Mouse (Mus musculus): ENCODE results near the gene Map3k1. TPM values are rescaled to one million over a fixed set of nuclear protein-coding genes. Genes with fewer than 3 reads are reported as not detected.

Map3k1 gene
- total and polyA plus RNA-seq, 2 experiments from 2014 or later = 9.7 TPM

GRCm38 (mm10) chr13:111802271-111802665 is 6.5 kb downstream of the Map3k1 start:
- H3K9me3 ChIP-seq (replicated peaks; ENCODE audit: control insufficient read depth, low read length) = no peaks in the 10 kb centered on the region
- no peaks in the 10 kb centered on the region for H3K36me3 ChIP-seq (replicated peaks; ENCODE audit: control insufficient read depth, insufficient read depth, low read length)
- H3K27ac ChIP-seq (ENCODE audit: low read depth) = no peak overlapping the region
- H3K27me3 ChIP-seq (ENCODE audit: control insufficient read depth, insufficient read depth, low read length) = no peaks in the 10 kb centered on the region
- 75% methylated on average over 2 of the region's 2 CpGs for WGBS
- ATAC-seq (ENCODE audit: insufficient read depth, low read depth) (no peak), DNase-seq (ENCODE audit: low spot score) (no peak)
- peaks cover 61% of the 10 kb centered on the region for H3K4me1 ChIP-seq (ENCODE audit: control insufficient read depth, insufficient read depth)
- TF ChIP-seq CTCF (IDR thresholded peaks at IDR 0.05; ENCODE audit: low read depth) = no peak
- no peak overlapping the region for H3K9ac ChIP-seq (replicated peaks; ENCODE audit: low read depth, low read length)
- no peak overlapping the region for H3K4me3 ChIP-seq (ENCODE audit: low read depth, low read length)
- H3K4me2 ChIP-seq (ENCODE audit: low read depth, low read length) = no peak overlapping the region

GRCm38 (mm10) chr13:111801662-111802270 is 7.0 kb downstream of the Map3k1 start:
- WGBS = 76% methylated on average over 10 of the region's 10 CpGs
- Histone ChIP-seq H3K27me3 (ENCODE audit: control insufficient read depth, insufficient read depth, low read length) (no peaks in the 10 kb centered on the region), H3K9me3 (replicated peaks; ENCODE audit: control insufficient read depth, low read length) (no peaks in the 10 kb centered on the region), H3K4me2 (ENCODE audit: low read depth, low read length) (no peak overlapping the region), H3K4me1 (ENCODE audit: control insufficient read depth, insufficient read depth) (peaks cover 66% of the 10 kb centered on the region), H3K9ac (replicated peaks; ENCODE audit: low read depth, low read length) (no peak overlapping the region), H3K27ac (ENCODE audit: low read depth) (no peak overlapping the region), H3K4me3 (ENCODE audit: low read depth, low read length) (no peak overlapping the region), H3K36me3 (replicated peaks; ENCODE audit: control insufficient read depth, insufficient read depth, low read length) (no peaks in the 10 kb centered on the region)
- DNase-seq (ENCODE audit: low spot score) (no peak), ATAC-seq (ENCODE audit: insufficient read depth, low read depth) (no peak)
- TF ChIP-seq CTCF (IDR thresholded peaks at IDR 0.05; ENCODE audit: low read depth) (peak; percentile 32), EP300 (IDR thresholded peaks at IDR 0.05; ENCODE audit: low read depth) (no peak)

- WGBS = 57% methylated on average over 4 of the region's 4 CpGs
- no peak for DNase-seq (ENCODE audit: low spot score)
- Histone ChIP-seq H3K4me1 (ENCODE audit: control insufficient read depth, insufficient read depth) (peaks cover 74% of the 10 kb centered on the region), H3K27ac (ENCODE audit: low read depth) (no peak overlapping the region), H3K9ac (replicated peaks; ENCODE audit: low read depth, low read length) (no peak overlapping the region), H3K27me3 (ENCODE audit: control insufficient read depth, insufficient read depth, low read length) (no peaks in the 10 kb centered on the region), H3K36me3 (replicated peaks; ENCODE audit: control insufficient read depth, insufficient read depth, low read length) (no peaks in the 10 kb centered on the region), H3K9me3 (replicated peaks; ENCODE audit: control insufficient read depth, low read length) (no peaks in the 10 kb centered on the region), H3K4me2 (ENCODE audit: low read depth, low read length) (no peak overlapping the region), H3K4me3 (ENCODE audit: low read depth, low read length) (no peak overlapping the region)
- no peak for ATAC-seq (ENCODE audit: insufficient read depth, low read depth)
- no peak for TF ChIP-seq EP300 (IDR thresholded peaks at IDR 0.05; ENCODE audit: low read depth)
- no peak for TF ChIP-seq CTCF (IDR thresholded peaks at IDR 0.05; ENCODE audit: low read depth)
Measured at GRCm38 (mm10) chr13:111800866-111801265, 7.9 kb downstream of the Map3k1 start.

GRCm38 (mm10) chr13:111798044-111798443 is 10.7 kb downstream of the Map3k1 start:
- ATAC-seq (ENCODE audit: insufficient read depth, low read depth) = peak; percentile 59
- WGBS = 14% methylated on average over 12 of the region's 12 CpGs
- no peak overlapping the region for H3K4me3 ChIP-seq (ENCODE audit: low read depth, low read length)
- TF ChIP-seq CTCF (IDR thresholded peaks at IDR 0.05; ENCODE audit: low read depth) (no peak), EP300 (IDR thresholded peaks at IDR 0.05; ENCODE audit: low read depth) (no peak)
- no peaks in the 10 kb centered on the region for H3K27me3 ChIP-seq (ENCODE audit: control insufficient read depth, insufficient read depth, low read length)
- peak overlapping the region; percentile 40 for H3K4me2 ChIP-seq (ENCODE audit: low read depth, low read length)
- H3K27ac ChIP-seq (ENCODE audit: low read depth) = peak overlapping the region; percentile 88
- H3K36me3 ChIP-seq (replicated peaks; ENCODE audit: control insufficient read depth, insufficient read depth, low read length) = no peaks in the 10 kb centered on the region
- H3K9ac ChIP-seq (replicated peaks; ENCODE audit: low read depth, low read length) = 0 out of 2 replicates have a peak overlapping the region, but pooled peaks have one; percentile 20
- DNase-seq (ENCODE audit: low spot score) = peak; percentile 77
- H3K9me3 ChIP-seq (replicated peaks; ENCODE audit: control insufficient read depth, low read length) = no peaks in the 10 kb centered on the region
- H3K4me1 ChIP-seq (ENCODE audit: control insufficient read depth, insufficient read depth) = peaks cover 52% of the 10 kb centered on the region

GRCm38 (mm10) chr13:111797021-111797420 is 11.8 kb downstream of the Map3k1 start:
- Histone ChIP-seq H3K4me1 (ENCODE audit: control insufficient read depth, insufficient read depth) (peaks cover 55% of the 10 kb centered on the region), H3K27ac (ENCODE audit: low read depth) (peak overlapping the region; percentile 88), H3K27me3 (ENCODE audit: control insufficient read depth, insufficient read depth, low read length) (no peaks in the 10 kb centered on the region), H3K9me3 (replicated peaks; ENCODE audit: control insufficient read depth, low read length) (no peaks in the 10 kb centered on the region), H3K9ac (replicated peaks; ENCODE audit: low read depth, low read length) (0 out of 2 replicates have a peak overlapping the region, but pooled peaks have one; percentile 20), H3K36me3 (replicated peaks; ENCODE audit: control insufficient read depth, insufficient read depth, low read length) (no peaks in the 10 kb centered on the region), H3K4me2 (ENCODE audit: low read depth, low read length) (peak overlapping the region; percentile 40), H3K4me3 (ENCODE audit: low read depth, low read length) (no peak overlapping the region)
- 13% methylated on average over 8 of the region's 8 CpGs for WGBS
- DNase-seq (ENCODE audit: low spot score) (peak; percentile 91), ATAC-seq (ENCODE audit: insufficient read depth, low read depth) (peak; percentile 86)
- no peak for TF ChIP-seq EP300 (IDR thresholded peaks at IDR 0.05; ENCODE audit: low read depth)
- no peak for TF ChIP-seq CTCF (IDR thresholded peaks at IDR 0.05; ENCODE audit: low read depth)

Data from heart, postnatal 0 days (tissue).